Mouse (Mus musculus) gastrocnemius, adult 18-20 months (tissue): ENCODE data around the gene Gpr183. TPM values are rescaled to one million over a fixed set of nuclear protein-coding genes. Genes with fewer than 3 reads are reported as not detected.

Experiments
- DNase-seq: peaks from one replicate; pipeline ENCODE4 v3.0.0; 2021; ENCODE audit warnings: low spot score
- long read RNA-seq, 2 experiments: library from polyadenylated mRNA; stranded (forward); transcript quantifications; one replicate each; pipeline ENCODE4 v2.0.0; 2021
- total RNA-seq, 2 experiments: library from RNA; stranded (reverse); gene quantifications; 2 replicates each; pipeline ENCODE4 v1.2.3; 2021

Gene Gpr183
- total RNA-seq, result under 1 TPM in 1 of 2 experiments, not detected in 1; 0.40 TPM
- long read RNA-seq, experiment 1, partial matches to known transcripts, result 0 of 1 reads
- long read RNA-seq, experiment 1, other reads (novel, unspliced or antisense), result 1 of 1 reads
- long read RNA-seq, experiment 2, result 0 reads

- DNase-seq, result no peak
These were observed at the start of gene Gpr183 for GRCm38 (mm10) chr14:121964990-121965389. Gene Gpr183 (minus strand): TSS chr14:121965195.

GRCm38 (mm10) chr14:122013417-122013951, 48.5 kb upstream of the Gpr183 start:
- DNase-seq, result peak; percentile 24

- no peak for DNase-seq
These were observed 47.8 kb upstream of the Gpr183 start for GRCm38 (mm10) chr14:122012814-122013213.

- no peak for DNase-seq
These were observed 47.2 kb upstream of the Gpr183 start for GRCm38 (mm10) chr14:122012193-122012592.

- no peak for DNase-seq
These were observed 46.8 kb upstream of the Gpr183 start for GRCm38 (mm10) chr14:122011768-122012167.

- peak; percentile 33 for DNase-seq
These were observed 45.3 kb upstream of the Gpr183 start for GRCm38 (mm10) chr14:122010301-122010700.

GRCm38 (mm10) chr14:122009502-122009901, 44.5 kb upstream of the Gpr183 start:
- no peak for DNase-seq

- no peak for DNase-seq
These were observed 43.3 kb upstream of the Gpr183 start for GRCm38 (mm10) chr14:122008261-122008660.

- DNase-seq, result no peak
These were observed 38.8 kb upstream of the Gpr183 start for GRCm38 (mm10) chr14:122003812-122004211.

GRCm38 (mm10) chr14:122002224-122002623, 37.2 kb upstream of the Gpr183 start:
- DNase-seq, result no peak

- DNase-seq, result no peak
These were observed 35.5 kb upstream of the Gpr183 start for GRCm38 (mm10) chr14:122000346-122001105.

- DNase-seq, result no peak
These were observed 34.5 kb upstream of the Gpr183 start for GRCm38 (mm10) chr14:121999455-121999854.

- DNase-seq, result peak; percentile 68
These were observed 31.8 kb upstream of the Gpr183 start for GRCm38 (mm10) chr14:121996786-121997185.

GRCm38 (mm10) chr14:121995557-121995870, 30.5 kb upstream of the Gpr183 start:
- DNase-seq, result no peak

- DNase-seq, result no peak
These were observed 30.0 kb upstream of the Gpr183 start for GRCm38 (mm10) chr14:121994846-121995556.

- no peak for DNase-seq
These were observed 29.2 kb upstream of the Gpr183 start for GRCm38 (mm10) chr14:121994171-121994700.

GRCm38 (mm10) chr14:121993616-121994015, 28.6 kb upstream of the Gpr183 start:
- DNase-seq, result no peak

- no peak for DNase-seq
These were observed 27.6 kb upstream of the Gpr183 start for GRCm38 (mm10) chr14:121992395-121993280.

GRCm38 (mm10) chr14:121991921-121992320, 26.9 kb upstream of the Gpr183 start:
- no peak for DNase-seq

GRCm38 (mm10) chr14:121990897-121991296, 25.9 kb upstream of the Gpr183 start:
- DNase-seq, result no peak

GRCm38 (mm10) chr14:121989869-121990268, 24.9 kb upstream of the Gpr183 start:
- no peak for DNase-seq
